Mouse (Mus musculus) erythroblast, embryonic 14.5 days (primary cell): ENCODE results near the gene Fam129c. TPM values are rescaled to one million over a fixed set of nuclear protein-coding genes. Genes with fewer than 3 reads are reported as not detected.

Experiments
- H3K27me3 ChIP-seq: 2 replicates; pipeline ENCODE4 v1.6.1; 2012; ENCODE audit warnings: inconsistent platforms; ENCODE audit not compliant: control insufficient read depth
- H3K36me3 ChIP-seq: 2 replicates; pipeline ENCODE4 v1.6.1; 2012; ENCODE audit warnings: mild to moderate bottlenecking, inconsistent platforms; ENCODE audit not compliant: control insufficient read depth
- H3K4me1 ChIP-seq: 2 replicates; pipeline ENCODE4 v1.6.1; 2012; ENCODE audit warnings: inconsistent platforms; ENCODE audit not compliant: control insufficient read depth
- H3K4me3 ChIP-seq: replicated peaks from 2 replicates; pipeline ENCODE3; 2012; ENCODE audit warnings: moderate library complexity, mild to moderate bottlenecking, inconsistent platforms
- H3K9me3 ChIP-seq: 2 replicates; pipeline ENCODE4 v1.6.1; 2012; ENCODE audit warnings: low read length, inconsistent platforms, mixed read lengths; ENCODE audit not compliant: control insufficient read depth
- GATA1 ChIP-seq: IDR thresholded peaks from 2 replicates; pipeline ENCODE4 v1.6.1; 2012; ENCODE audit warnings: low read length, inconsistent platforms, mixed read lengths
- TAL1 ChIP-seq: IDR thresholded peaks from 3 replicates; pipeline ENCODE4 v1.6.1; 2012; ENCODE audit warnings: low read length, inconsistent platforms, mixed read lengths
- polyA plus RNA-seq: library from polyadenylated mRNA; stranded (reverse); fragments of >175 nt; gene quantifications from 2 replicates; pipeline ENCODE4 v1.2.3, GENCODE M21; 2012

Fam129c gene
- polyA plus RNA-seq, 1 experiment, result 0.13 TPM

- Histone ChIP-seq H3K36me3 (no peaks in the 10 kb centered on the region), H3K9me3 (no peaks in the 10 kb centered on the region; the same call in 1 of the 2 replicates), H3K4me1 (peaks cover 19% of the 10 kb centered on the region), H3K4me3 (no peak overlapping the region), H3K27me3 (peaks cover 52% of the 10 kb centered on the region)
- TF ChIP-seq TAL1 (no peak), GATA1 (no peak)
These were observed 25.4 kb upstream of the Fam129c start for GRCm38 (mm10) chr8:71572077-71572476.

GRCm38 (mm10) chr8:71572847-71573633 is 24.4 kb upstream of the Fam129c start:
- H3K27me3 ChIP-seq, result peaks cover 43% of the 10 kb centered on the region
- H3K4me1 ChIP-seq, result peaks cover 19% of the 10 kb centered on the region
- no peaks in the 10 kb centered on the region for H3K36me3 ChIP-seq
- no peaks in the 10 kb centered on the region; the same call in 1 of the 2 replicates for H3K9me3 ChIP-seq
- TF ChIP-seq TAL1 (no peak), GATA1 (no peak)
- no peak overlapping the region for H3K4me3 ChIP-seq

GRCm38 (mm10) chr8:71574426-71574825 is 23.0 kb upstream of the Fam129c start:
- Histone ChIP-seq H3K9me3 (no peaks in the 10 kb centered on the region; the same call in 1 of the 2 replicates), H3K27me3 (peaks cover 29% of the 10 kb centered on the region), H3K4me1 (peaks cover 16% of the 10 kb centered on the region), H3K36me3 (no peaks in the 10 kb centered on the region), H3K4me3 (no peak overlapping the region)
- no peak for TF ChIP-seq TAL1
- no peak for TF ChIP-seq GATA1

GRCm38 (mm10) chr8:71575020-71575419 is 22.4 kb upstream of the Fam129c start:
- H3K4me3 ChIP-seq, result no peak overlapping the region
- TF ChIP-seq GATA1 (no peak), TAL1 (no peak)
- H3K4me1 ChIP-seq, result peaks cover 10% of the 10 kb centered on the region
- H3K9me3 ChIP-seq, result no peaks in the 10 kb centered on the region; the same call in 1 of the 2 replicates
- peaks cover 23% of the 10 kb centered on the region for H3K27me3 ChIP-seq
- no peaks in the 10 kb centered on the region for H3K36me3 ChIP-seq

- Histone ChIP-seq H3K9me3 (no peaks in the 10 kb centered on the region), H3K4me3 (no peak overlapping the region), H3K27me3 (peaks cover 2% of the 10 kb centered on the region; the same call in 1 of the 2 replicates), H3K4me1 (peaks cover 9% of the 10 kb centered on the region), H3K36me3 (no peaks in the 10 kb centered on the region)
- TF ChIP-seq GATA1 (no peak), TAL1 (no peak)
These were observed 19.5 kb upstream of the Fam129c start for GRCm38 (mm10) chr8:71577856-71578387.

- no peak overlapping the region for H3K4me3 ChIP-seq
- H3K36me3 ChIP-seq, result no peaks in the 10 kb centered on the region
- H3K27me3 ChIP-seq, result peaks cover 2% of the 10 kb centered on the region; the same call in 1 of the 2 replicates
- H3K4me1 ChIP-seq, result peaks cover 9% of the 10 kb centered on the region
- no peaks in the 10 kb centered on the region for H3K9me3 ChIP-seq
- no peak for TF ChIP-seq GATA1
- TF ChIP-seq TAL1, result no peak
These were observed 18.4 kb upstream of the Fam129c start for GRCm38 (mm10) chr8:71579009-71579408.

GRCm38 (mm10) chr8:71579476-71579875 is 18.0 kb upstream of the Fam129c start:
- no peaks in the 10 kb centered on the region for H3K9me3 ChIP-seq
- no peak for TF ChIP-seq TAL1
- no peak for TF ChIP-seq GATA1
- no peaks in the 10 kb centered on the region for H3K27me3 ChIP-seq
- H3K4me3 ChIP-seq, result no peak overlapping the region
- H3K36me3 ChIP-seq, result no peaks in the 10 kb centered on the region
- peaks cover 9% of the 10 kb centered on the region for H3K4me1 ChIP-seq

- no peaks in the 10 kb centered on the region for H3K27me3 ChIP-seq
- peaks cover 9% of the 10 kb centered on the region for H3K4me1 ChIP-seq
- H3K4me3 ChIP-seq, result no peak overlapping the region
- H3K9me3 ChIP-seq, result no peaks in the 10 kb centered on the region
- no peaks in the 10 kb centered on the region for H3K36me3 ChIP-seq
- no peak for TF ChIP-seq GATA1
These were observed 17.2 kb upstream of the Fam129c start for GRCm38 (mm10) chr8:71580201-71580600.

- Histone ChIP-seq H3K36me3 (no peaks in the 10 kb centered on the region), H3K4me1 (peaks cover 20% of the 10 kb centered on the region), H3K27me3 (no peaks in the 10 kb centered on the region), H3K4me3 (no peak overlapping the region), H3K9me3 (no peaks in the 10 kb centered on the region)
- TF ChIP-seq GATA1 (no peak), TAL1 (no peak)
These were observed 10.6 kb upstream of the Fam129c start for GRCm38 (mm10) chr8:71586891-71587290.
